Mouse (Mus musculus): ENCODE measurements around the gene Oasl2.

Gene Oasl2

DNA sequence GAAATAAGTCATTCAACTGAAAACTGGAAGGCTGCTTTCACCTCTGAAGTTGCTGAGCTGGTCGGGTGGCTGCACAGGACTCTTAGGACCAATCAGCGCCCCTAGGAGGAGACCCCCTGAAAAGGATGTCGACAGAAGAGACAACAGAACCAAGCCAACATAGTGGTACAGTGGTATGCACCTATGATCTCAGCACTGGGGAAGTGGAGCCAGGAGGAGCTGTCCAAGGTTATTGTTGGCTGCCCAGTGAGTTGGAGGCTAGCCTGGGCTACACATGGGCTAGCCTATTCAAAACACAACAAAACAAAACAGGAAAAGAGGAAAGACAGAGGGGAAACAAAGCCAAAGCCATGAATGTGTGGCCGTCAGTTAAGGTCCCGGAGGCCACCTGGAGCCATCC lies 61.3 kb downstream of the Oasl2 start:
- 89% methylated on average over 5 of the region's 5 CpGs for WGBS

Measured in cerebral cortex, adult 2 months (tissue).